Mouse (Mus musculus) hindbrain, postnatal 0 days (tissue): ENCODE measurements around the gene Ccdc61. TPM values are rescaled to one million over a fixed set of nuclear protein-coding genes. Genes with fewer than 3 reads are reported as not detected.

ENCODE experiments used
- ATAC-seq: fragments of 200-750 bp; cut with Nextera tagmentation; 2 replicates; pipeline ENCODE4 v1.8.0; 2017; ENCODE audit warnings: mild to moderate bottlenecking, moderate TSS enrichment, moderate library complexity
- DNase-seq: peaks from one replicate; pipeline ENCODE4 v3.0.0-alpha.2; 2015; ENCODE audit warnings: low spot score
- H3K27ac ChIP-seq: fragments of 300-500 bp; sonication (generic); 2 replicates; pipeline ENCODE4 v1.5.1; 2014; ENCODE audit warnings: mild to moderate bottlenecking
- H3K27me3 ChIP-seq: fragments of 300-500 bp; sonication (generic); 2 replicates; pipeline ENCODE4 v1.6.1; 2014; ENCODE audit warnings: low read length, mixed read lengths; ENCODE audit not compliant: insufficient read depth
- H3K36me3 ChIP-seq: fragments of 300-500 bp; sonication (generic); 2 replicates; pipeline ENCODE4 v1.6.1; 2014; ENCODE audit warnings: low read length, mixed read lengths; ENCODE audit not compliant: insufficient read depth
- H3K4me1 ChIP-seq: fragments of 300-500 bp; sonication (generic); 2 replicates; pipeline ENCODE4 v1.6.1; 2014; ENCODE audit warnings: antibody characterized with exemption, low read length, mixed read lengths; ENCODE audit not compliant: insufficient read depth
- H3K4me2 ChIP-seq: fragments of 300-500 bp; sonication (generic); 2 replicates; pipeline ENCODE4 v1.6.1; 2014; ENCODE audit warnings: low read depth, mild to moderate bottlenecking, low read length, moderate library complexity, mixed read lengths
- H3K4me3 ChIP-seq: fragments of 300-500 bp; sonication (generic); 2 replicates; pipeline ENCODE4 v1.5.1; 2014; ENCODE audit warnings: low read length
- H3K9ac ChIP-seq: fragments of 300-500 bp; sonication (generic); replicated peaks from 2 replicates; pipeline ENCODE4 v1.6.1; 2014; ENCODE audit warnings: mild to moderate bottlenecking, low read length, moderate library complexity, mixed read lengths
- H3K9me3 ChIP-seq: fragments of 300-500 bp; sonication (generic); 2 replicates; pipeline ENCODE4 v1.6.1; 2016; ENCODE audit warnings: low read length, mixed read lengths
- CTCF ChIP-seq: IDR thresholded peaks from 2 replicates; pipeline ENCODE4 v1.5.1; 2016; ENCODE audit warnings: antibody characterized with exemption, control low read depth, low read depth
- WGBS: fragments of 180-500 bp; shearing (Covaris S2); extraction: QIAGEN DNeasy Blood & Tissue Kit; methylation state at CpG from one replicate; pipeline ENCODE4 v1.1.7; 2014; 5-methylcytosine and 5-hydroxymethylcytosine counted together
- polyA plus RNA-seq: library from polyadenylated mRNA; unstranded; fragments of >200 nt; fragmentation: Nextera tagmentation; extraction: Ambion mirVana; gene quantifications from 2 replicates; pipeline ENCODE4 v1.2.1, GENCODE M21; 2015
- total RNA-seq: library from RNA; depleted of rRNA; stranded (reverse); fragments of >200 nt; gene quantifications from 2 replicates; pipeline ENCODE4 v1.2.3, GENCODE M21; 2014

Gene Ccdc61
- total and polyA plus RNA-seq, 2 experiments from 2014 or later, result 22.0 to 32.9 TPM

DNA sequence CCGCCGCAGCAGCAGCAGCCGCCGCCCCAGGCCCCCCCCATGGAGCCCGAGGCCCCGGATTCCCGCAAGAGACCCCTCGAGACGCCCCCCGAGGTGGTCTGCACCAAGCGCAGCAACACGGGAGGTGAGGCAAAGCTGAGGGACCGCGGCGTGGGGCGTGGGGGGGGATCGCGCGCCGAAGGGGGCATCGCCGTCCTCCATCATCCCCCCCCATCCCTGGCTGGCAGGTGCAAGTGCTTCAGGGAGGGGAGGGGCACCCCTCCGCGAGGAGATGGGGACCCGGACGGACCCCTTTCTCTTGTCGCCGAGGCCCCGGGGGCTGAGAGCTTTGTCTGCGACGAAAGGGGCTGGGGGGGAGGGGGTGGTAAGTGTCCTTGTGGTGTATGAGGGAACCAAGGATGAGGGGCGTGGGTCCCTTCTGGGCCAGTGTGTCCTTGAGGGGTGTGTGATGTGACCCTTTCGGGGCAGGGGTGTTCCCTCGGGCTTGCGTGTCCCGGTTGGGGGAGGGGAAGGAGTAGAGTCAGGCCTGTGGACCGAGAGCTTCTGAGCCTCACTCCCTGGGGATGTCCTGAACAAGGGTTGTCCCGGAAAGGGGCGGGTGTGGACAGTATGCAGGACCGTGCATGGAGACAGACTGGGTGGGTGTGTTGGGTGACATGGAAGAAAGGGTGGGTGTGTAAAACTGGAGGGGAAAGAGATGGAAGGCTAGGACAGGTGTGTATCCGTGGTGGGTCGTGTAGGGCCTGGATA, 16.0 kb upstream of the Ccdc61 start:
- Histone ChIP-seq H3K36me3 (no peaks in the 10 kb centered on the region), H3K4me1 (peaks cover 30% of the 10 kb centered on the region), H3K4me2 (peak overlapping the region; percentile 74), H3K9ac (peak overlapping the region; percentile 99), H3K27ac (peak overlapping the region; percentile 96), H3K9me3 (no peaks in the 10 kb centered on the region), H3K4me3 (peak overlapping the region; percentile 98), H3K27me3 (no peaks in the 10 kb centered on the region)
- no peak for TF ChIP-seq CTCF
- ATAC-seq (peak; percentile 24), DNase-seq (peak; percentile 66)
- 2% methylated on average over 40 of the region's 42 CpGs for WGBS

DNA sequence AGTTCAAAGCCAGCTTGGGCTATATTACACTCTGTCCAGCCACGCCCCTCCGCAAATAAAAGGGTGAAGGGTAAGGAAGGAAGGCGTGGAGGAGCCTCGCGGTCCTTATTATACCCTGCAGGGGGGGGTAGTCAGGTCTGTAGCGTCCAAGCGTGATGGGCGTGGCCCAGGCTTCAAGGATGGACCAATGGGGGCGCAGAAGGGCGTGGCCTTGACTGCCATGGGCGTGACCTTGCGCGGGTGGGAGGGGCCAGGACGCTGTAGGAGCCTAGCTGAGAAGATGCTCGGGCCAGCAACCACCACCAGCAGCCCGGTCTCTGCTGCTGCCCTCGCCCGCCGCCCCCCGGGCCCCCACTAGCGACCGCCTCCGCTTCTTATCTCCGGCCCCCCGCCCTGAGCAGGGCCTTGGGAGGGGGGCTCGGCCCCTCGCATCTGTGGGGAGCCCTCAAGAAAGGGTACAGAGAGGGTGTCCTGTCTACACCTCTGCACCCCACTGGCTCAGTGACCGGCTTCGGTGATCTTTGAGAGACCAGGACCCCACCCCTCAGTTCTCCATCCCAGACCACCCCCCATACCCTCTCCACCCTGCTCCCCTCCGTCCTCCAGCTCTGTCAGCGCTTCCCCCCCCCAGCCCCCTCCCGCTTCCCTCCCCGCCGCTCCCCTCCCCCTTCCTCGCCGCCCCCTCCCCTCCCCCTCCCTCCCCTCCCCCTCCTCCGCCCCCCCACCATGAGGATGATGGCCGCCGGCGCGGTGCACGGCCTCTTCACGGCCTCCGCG, 15.1 kb upstream of the Ccdc61 start, which contains the start of gene Nova2:
Gene Nova2 (plus strand): TSS at position 727 of the 777 bp plus-strand sequence.
- TF ChIP-seq CTCF, result peak; percentile 53
- H3K36me3 ChIP-seq, result no peaks in the 10 kb centered on the region
- peak within 1 kb of the TSS; percentile 74 for H3K4me2 ChIP-seq
- peak within 1 kb of the TSS; percentile 99 for H3K9ac ChIP-seq
- H3K27ac ChIP-seq, result peak within 1 kb of the TSS; percentile 96
- H3K9me3 ChIP-seq, result no peaks in the 10 kb centered on the region
- WGBS, result 0% methylated on average over 30 of the region's 45 CpGs
- peaks cover 35% of the 10 kb centered on the region for H3K4me1 ChIP-seq
- no peaks in the 10 kb centered on the region for H3K27me3 ChIP-seq
- ATAC-seq (peak; percentile 87), DNase-seq (peak; percentile 98)
- H3K4me3 ChIP-seq, result peak within 1 kb of the TSS; percentile 98

DNA sequence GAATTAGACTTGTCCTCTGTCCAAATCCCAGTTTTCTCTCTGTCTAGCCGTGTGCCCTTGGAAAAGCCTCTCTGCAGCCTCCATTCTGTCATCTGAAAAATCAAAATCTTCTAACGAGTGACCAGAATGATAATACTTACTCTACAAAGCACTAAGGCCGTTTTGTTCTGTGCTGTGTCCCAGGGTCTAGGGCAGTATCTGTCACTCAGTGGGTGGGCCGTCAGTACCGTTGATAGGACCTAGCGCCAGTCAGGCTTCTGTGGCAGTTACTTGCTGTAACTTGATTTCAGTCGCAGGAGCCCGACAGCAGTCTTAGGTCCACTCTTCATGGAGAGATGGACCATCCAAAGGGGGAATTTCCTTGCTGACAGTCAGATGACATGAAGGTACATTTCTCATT, 14.1 kb upstream of the Ccdc61 start:
- H3K27ac ChIP-seq, result peak overlapping the region; percentile 92
- ATAC-seq (no peak), DNase-seq (peak; percentile 65)
- no peak overlapping the region for H3K4me3 ChIP-seq
- peaks cover 35% of the 10 kb centered on the region for H3K4me1 ChIP-seq
- 0 out of 2 replicates have a peak overlapping the region, but pooled peaks have one; percentile 17 for H3K9ac ChIP-seq
- H3K36me3 ChIP-seq, result no peaks in the 10 kb centered on the region
- H3K9me3 ChIP-seq, result no peaks in the 10 kb centered on the region
- no peak for TF ChIP-seq CTCF
- 3% methylated on average over 8 of the region's 8 CpGs for WGBS
- H3K27me3 ChIP-seq, result no peaks in the 10 kb centered on the region
- H3K4me2 ChIP-seq, result peak overlapping the region; percentile 74

- 14% methylated on average over 4 of the region's 4 CpGs for WGBS
These were observed 13.5 kb upstream of the Ccdc61 start for GRCm38 (mm10) chr7:18923711-18924191.

GRCm38 (mm10) chr7:18923267-18923666, 13.1 kb upstream of the Ccdc61 start:
- Histone ChIP-seq H3K4me2 (peak overlapping the region; percentile 74), H3K4me3 (no peak overlapping the region), H3K4me1 (peaks cover 34% of the 10 kb centered on the region), H3K9ac (no peak overlapping the region), H3K27ac (peak overlapping the region; percentile 92), H3K36me3 (no peaks in the 10 kb centered on the region), H3K9me3 (no peaks in the 10 kb centered on the region), H3K27me3 (no peaks in the 10 kb centered on the region)
- ATAC-seq (no peak; the same call in 1 of the 2 replicates), DNase-seq (no peak)
- TF ChIP-seq CTCF, result no peak
- WGBS, result 45% methylated on average over 11 of the region's 11 CpGs

More at GRCm38 (mm10) chr7:18923711-18924191, 13.5 kb upstream of the Ccdc61 start:
- Histone ChIP-seq H3K4me2 (peak overlapping the region; percentile 74), H3K4me3 (no peak overlapping the region), H3K9ac (0 out of 2 replicates have a peak overlapping the region, but pooled peaks have one; percentile 17), H3K27me3 (no peaks in the 10 kb centered on the region), H3K27ac (peak overlapping the region; percentile 92), H3K9me3 (no peaks in the 10 kb centered on the region), H3K36me3 (no peaks in the 10 kb centered on the region), H3K4me1 (peaks cover 35% of the 10 kb centered on the region)
- ATAC-seq (peak; percentile 13; the same call in 1 of the 2 replicates), DNase-seq (peak; percentile 85)
- no peak for TF ChIP-seq CTCF

GRCm38 (mm10) chr7:18922807-18923206, 12.6 kb upstream of the Ccdc61 start:
- TF ChIP-seq CTCF, result no peak
- H3K27ac ChIP-seq, result peak overlapping the region; percentile 92
- peaks cover 29% of the 10 kb centered on the region for H3K4me1 ChIP-seq
- H3K9ac ChIP-seq, result no peak overlapping the region
- WGBS, result 15% methylated on average over 5 of the region's 5 CpGs
- H3K27me3 ChIP-seq, result no peaks in the 10 kb centered on the region
- ATAC-seq, result peak; percentile 8
- DNase-seq, result peak; percentile 85
- H3K4me2 ChIP-seq, result peak overlapping the region; percentile 74
- no peaks in the 10 kb centered on the region for H3K9me3 ChIP-seq
- H3K36me3 ChIP-seq, result no peaks in the 10 kb centered on the region
- H3K4me3 ChIP-seq, result no peak overlapping the region
